Mouse (Mus musculus) E14TG2a.4 (cell line): Measurements from ENCODE around the gene Plscr1.

Experiments
- H3K27me3 ChIP-seq: 2 replicates; pipeline ENCODE4 v1.6.1; 2014; ENCODE audit warnings: low read length, control low read depth; ENCODE audit not compliant: insufficient read depth
- H3K36me3 ChIP-seq: 2 replicates; pipeline ENCODE4 v1.6.1; 2014; ENCODE audit warnings: low read length, control low read depth; ENCODE audit not compliant: insufficient read depth
- H3K4me1 ChIP-seq: replicated peaks from 2 replicates; pipeline ENCODE4 v1.6.1; 2014; ENCODE audit warnings: low read depth, low read length, control low read depth
- H3K4me3 ChIP-seq: replicated peaks from 2 replicates; pipeline ENCODE4 v1.5.1; 2014; ENCODE audit warnings: mild to moderate bottlenecking, low read length
- H3K9me3 ChIP-seq: 2 replicates; pipeline ENCODE4 v1.6.1; 2014; ENCODE audit warnings: low read length, control low read depth
- CTCF ChIP-seq: conservative IDR thresholded peaks from 2 replicates; pipeline ENCODE4 v1.5.1; 2014; ENCODE audit warnings: low read length
- NANOG ChIP-seq: IDR thresholded peaks from 2 replicates; pipeline ENCODE4 v1.6.1; 2014; ENCODE audit warnings: borderline replicate concordance, low read length, mixed read lengths
- POU5F1 ChIP-seq: IDR thresholded peaks from 2 replicates; pipeline ENCODE4 v1.6.1; 2014; ENCODE audit warnings: low read length, borderline replicate concordance

Plscr1 gene

DNA sequence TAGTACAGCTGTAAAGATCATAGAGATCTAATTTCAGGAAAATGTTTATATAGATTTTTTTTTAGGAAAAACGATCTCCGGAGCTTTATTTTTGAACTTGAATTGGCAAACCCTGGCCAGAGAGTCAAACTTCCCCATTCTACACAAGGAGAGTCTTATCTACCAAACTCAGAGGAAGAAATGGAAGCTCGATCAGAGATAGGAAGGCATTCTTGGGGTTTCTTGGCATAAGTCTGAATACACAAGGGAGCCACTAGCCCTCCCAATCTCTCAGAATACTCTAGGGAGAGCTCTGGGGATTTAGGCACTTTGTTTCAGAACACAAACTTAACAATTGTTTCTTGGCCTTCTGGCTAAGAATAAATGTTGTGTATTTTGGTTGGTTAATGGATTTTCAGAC is 29.4 kb upstream of the Plscr1 start:
- H3K4me1 ChIP-seq, result no peaks in the 10 kb centered on the region
- no peak overlapping the region for H3K4me3 ChIP-seq
- no peaks in the 10 kb centered on the region for H3K9me3 ChIP-seq
- H3K27me3 ChIP-seq, result no peaks in the 10 kb centered on the region
- TF ChIP-seq CTCF (no peak), POU5F1 (no peak), NANOG (no peak)
- H3K36me3 ChIP-seq, result no peaks in the 10 kb centered on the region

DNA sequence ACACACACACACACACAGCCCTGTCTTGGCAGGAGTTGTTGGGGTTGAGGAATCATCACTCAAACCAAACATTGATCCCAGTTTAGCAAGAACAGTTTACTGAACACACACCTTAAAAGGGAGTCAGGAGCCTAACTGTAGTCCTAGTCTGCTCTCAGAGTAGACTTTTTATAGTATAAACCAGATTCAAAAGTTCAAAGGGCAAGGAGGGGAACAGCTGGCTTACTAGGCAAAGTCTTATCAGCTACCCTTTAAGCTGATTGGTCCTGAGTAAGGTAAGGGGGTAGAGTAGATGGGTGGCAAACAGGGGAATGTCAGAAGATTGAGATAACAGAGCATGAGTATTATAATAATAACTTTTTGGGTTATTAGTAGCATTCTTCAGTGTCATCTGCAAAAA is 28.1 kb upstream of the Plscr1 start:
- H3K27me3 ChIP-seq, result no peaks in the 10 kb centered on the region
- TF ChIP-seq POU5F1, result no peak
- no peak for TF ChIP-seq NANOG
- TF ChIP-seq CTCF, result no peak
- no peaks in the 10 kb centered on the region for H3K36me3 ChIP-seq
- H3K4me1 ChIP-seq, result no peaks in the 10 kb centered on the region
- H3K9me3 ChIP-seq, result 0 out of 2 replicates have a peak, but pooled peaks cover 4% of the 10 kb centered on the region
- H3K4me3 ChIP-seq, result no peak overlapping the region

DNA sequence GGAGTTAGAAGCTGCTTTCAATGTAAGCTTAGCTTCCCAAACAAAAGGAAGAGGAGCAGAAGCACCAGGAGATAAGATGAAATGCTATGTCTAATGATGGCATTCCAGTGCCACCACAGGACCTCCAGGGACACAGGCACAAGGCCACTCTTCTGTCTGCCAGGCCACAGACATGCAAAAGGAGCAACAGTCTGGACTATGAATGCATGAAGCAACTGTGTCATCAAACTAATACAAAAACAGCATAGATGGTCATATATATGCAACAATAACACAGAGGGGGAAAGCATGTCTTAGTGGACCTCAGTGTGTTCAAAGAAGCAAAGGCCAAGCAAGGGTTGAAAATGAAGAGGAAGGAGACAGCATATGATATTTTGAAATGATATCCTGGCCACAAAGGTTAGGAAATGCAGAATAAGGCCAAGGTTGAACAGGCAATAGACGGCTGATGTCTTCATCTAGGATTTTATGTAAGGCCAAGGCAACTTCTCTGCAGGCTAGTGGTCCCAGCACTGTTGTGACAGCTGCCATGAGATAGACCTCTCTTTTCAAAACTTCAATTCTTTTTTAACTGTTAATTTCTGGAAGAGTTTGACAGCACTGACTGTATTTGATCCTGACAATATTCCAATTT is 24.8 kb upstream of the Plscr1 start:
- Histone ChIP-seq H3K9me3 (peaks cover 14% of the 10 kb centered on the region), H3K4me3 (no peak overlapping the region), H3K36me3 (no peaks in the 10 kb centered on the region), H3K4me1 (no peaks in the 10 kb centered on the region), H3K27me3 (no peaks in the 10 kb centered on the region)
- no peak for TF ChIP-seq CTCF
- TF ChIP-seq POU5F1, result no peak
- no peak for TF ChIP-seq NANOG

DNA sequence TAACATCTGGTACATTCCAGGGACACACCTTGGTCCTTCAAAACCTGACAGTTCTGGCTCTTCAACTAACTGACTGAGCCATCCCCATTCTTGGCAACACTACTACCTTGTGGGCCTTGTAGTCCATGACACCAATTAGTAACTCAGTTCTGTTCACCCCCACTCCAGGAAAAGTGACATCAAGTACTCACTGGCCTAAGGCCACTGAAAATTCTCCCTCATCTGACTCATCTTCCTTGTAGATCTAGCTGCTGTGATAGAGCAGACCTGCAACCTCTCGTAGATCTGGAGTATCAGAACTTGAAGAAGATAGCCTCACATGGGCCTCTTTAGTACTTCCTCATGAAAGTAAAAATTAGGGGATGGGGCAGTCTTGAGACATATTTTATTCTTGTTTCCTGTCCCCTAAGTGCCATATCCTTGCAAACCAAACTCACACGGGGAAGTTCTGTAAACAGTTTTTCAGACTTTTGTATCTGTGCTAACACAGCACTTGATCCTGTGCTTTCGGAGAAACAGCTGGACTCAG is 23.4 kb upstream of the Plscr1 start:
- Histone ChIP-seq H3K36me3 (no peaks in the 10 kb centered on the region), H3K9me3 (peaks cover 14% of the 10 kb centered on the region), H3K4me1 (no peaks in the 10 kb centered on the region), H3K27me3 (no peaks in the 10 kb centered on the region), H3K4me3 (no peak overlapping the region)
- TF ChIP-seq POU5F1 (no peak), CTCF (no peak)

DNA sequence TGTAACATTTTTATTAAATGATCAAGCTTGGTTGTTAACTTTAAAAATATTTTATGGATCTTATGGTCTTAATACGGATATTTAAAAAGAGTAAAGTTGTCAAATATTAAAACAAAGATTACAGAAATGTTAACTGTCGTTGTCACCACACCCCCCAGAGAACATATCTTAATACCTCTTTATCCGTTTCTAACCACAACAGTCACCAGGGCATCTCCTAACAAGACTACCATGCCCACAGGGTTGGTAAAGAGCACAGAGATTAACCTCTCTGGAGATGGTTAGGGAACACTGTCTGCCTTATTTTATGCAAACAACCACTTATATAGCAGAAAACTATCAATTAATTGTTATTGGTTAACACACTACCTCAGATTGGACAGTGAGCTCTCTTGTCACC is 22.8 kb upstream of the Plscr1 start:
- TF ChIP-seq POU5F1 (no peak), CTCF (no peak), NANOG (no peak)
- no peaks in the 10 kb centered on the region for H3K4me1 ChIP-seq
- no peaks in the 10 kb centered on the region for H3K36me3 ChIP-seq

DNA sequence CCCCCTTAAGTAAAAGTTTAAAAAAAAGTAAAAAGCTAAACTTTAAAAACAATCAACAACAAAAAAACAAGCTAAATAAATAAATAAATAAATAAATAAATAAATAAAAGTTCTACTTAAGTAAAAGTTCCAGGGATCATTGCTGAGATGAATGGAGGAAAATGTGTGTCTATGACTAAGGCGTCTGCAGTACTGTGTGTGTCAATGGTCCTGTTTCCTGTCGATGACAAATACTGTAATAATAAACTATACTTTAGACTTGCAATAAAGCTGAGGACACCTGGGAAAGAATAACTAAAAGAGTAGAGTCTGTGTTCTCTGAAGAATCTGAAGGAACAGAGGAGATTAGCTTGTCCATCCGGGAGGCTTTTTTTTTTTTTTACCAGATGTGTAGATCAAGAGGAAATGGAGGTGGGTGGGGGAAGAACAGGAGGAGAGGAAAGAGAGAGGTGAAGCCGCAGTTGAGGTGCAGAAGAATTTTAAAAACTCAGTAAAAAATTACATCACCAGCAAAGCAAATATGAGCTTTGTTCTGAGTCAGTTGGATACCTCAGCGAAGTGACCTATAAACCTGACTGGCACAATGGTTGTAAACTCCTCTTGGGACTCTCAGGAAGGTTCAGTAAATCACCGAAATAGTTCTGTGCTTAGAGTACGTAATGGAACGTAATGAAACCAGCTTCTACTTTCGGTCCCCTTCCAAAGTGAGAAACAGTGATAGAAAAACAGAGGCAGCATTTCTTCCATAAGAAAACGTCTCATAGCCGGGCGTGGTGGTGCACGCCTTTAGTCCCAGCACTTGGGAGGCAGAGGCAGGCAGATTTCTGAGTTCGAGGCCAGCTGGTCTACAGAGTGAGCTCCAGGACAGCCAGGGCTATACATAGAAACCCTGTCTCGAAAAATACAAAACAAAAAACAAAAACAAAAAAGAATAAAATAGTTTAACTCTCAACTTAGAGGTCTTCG is 20.4 kb upstream of the Plscr1 start:
- H3K27me3 ChIP-seq, result no peaks in the 10 kb centered on the region
- TF ChIP-seq POU5F1 (no peak), NANOG (no peak), CTCF (no peak)
- H3K4me3 ChIP-seq, result no peak overlapping the region
- H3K4me1 ChIP-seq, result no peaks in the 10 kb centered on the region
- peaks cover 14% of the 10 kb centered on the region for H3K9me3 ChIP-seq
- H3K36me3 ChIP-seq, result no peaks in the 10 kb centered on the region

More for the DNA sequence above, 22.8 kb upstream of the Plscr1 start:
- no peaks in the 10 kb centered on the region for H3K27me3 ChIP-seq
- no peak overlapping the region for H3K4me3 ChIP-seq
- H3K9me3 ChIP-seq, result peaks cover 14% of the 10 kb centered on the region

DNA sequence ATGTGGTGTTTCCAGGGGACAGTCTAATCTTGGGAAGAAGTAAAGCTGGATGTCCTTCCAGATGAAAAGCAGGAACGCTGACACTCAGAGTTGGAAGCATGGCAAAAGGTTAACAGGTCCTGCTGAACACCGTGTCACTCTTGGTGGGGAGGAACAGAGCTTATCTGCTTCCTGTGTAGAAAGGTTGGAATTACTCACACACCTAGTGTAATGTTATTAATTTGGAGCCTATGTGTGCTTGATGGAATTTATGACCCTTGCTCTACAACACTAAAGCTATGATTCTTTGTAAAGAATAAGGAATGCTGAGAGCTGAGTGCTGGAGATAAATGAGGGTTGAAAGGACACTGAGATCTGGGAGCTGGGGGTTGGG is 19.7 kb upstream of the Plscr1 start:
- H3K4me3 ChIP-seq, result no peak overlapping the region
- no peak for TF ChIP-seq NANOG
- TF ChIP-seq CTCF, result no peak
- no peak for TF ChIP-seq POU5F1
- no peaks in the 10 kb centered on the region for H3K27me3 ChIP-seq
- H3K4me1 ChIP-seq, result no peaks in the 10 kb centered on the region
- no peaks in the 10 kb centered on the region for H3K36me3 ChIP-seq
- peaks cover 14% of the 10 kb centered on the region for H3K9me3 ChIP-seq

DNA sequence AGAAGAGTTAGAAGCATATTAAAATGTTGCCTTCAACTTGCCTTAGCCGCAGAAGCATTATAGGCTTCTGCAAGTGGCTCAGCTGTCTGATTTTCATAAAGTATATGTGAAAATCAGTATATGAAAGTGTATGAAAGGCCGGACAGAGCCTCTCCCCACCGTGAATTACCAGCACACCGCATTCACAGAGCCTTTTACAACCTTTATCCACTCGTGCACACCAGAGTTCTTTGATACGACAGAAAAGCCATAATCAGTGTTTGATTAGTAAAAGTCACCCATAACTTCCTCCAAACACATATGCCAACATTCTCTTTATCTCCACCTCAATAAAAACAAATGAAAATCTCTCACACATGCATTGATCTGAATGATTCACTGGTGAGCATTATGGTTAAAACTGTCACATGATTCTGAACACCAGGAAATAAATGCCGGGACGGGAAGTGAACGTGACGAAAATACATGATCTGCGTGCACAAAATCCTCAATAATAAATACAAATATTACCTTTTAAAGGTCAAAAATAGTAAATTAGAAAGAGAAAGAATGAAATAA is 14.6 kb upstream of the Plscr1 start:
- no peaks in the 10 kb centered on the region for H3K36me3 ChIP-seq
- H3K27me3 ChIP-seq, result no peaks in the 10 kb centered on the region
- H3K4me3 ChIP-seq, result no peak overlapping the region
- no peak for TF ChIP-seq CTCF
- no peak for TF ChIP-seq POU5F1
- TF ChIP-seq NANOG, result no peak
- no peaks in the 10 kb centered on the region for H3K4me1 ChIP-seq
- peaks cover 24% of the 10 kb centered on the region for H3K9me3 ChIP-seq
